Mouse (Mus musculus) gastrocnemius, adult 18-20 months (tissue): ENCODE data around the gene Dlg2. TPM values are rescaled to one million over a fixed set of nuclear protein-coding genes. Genes with fewer than 3 reads are reported as not detected.

ENCODE experiments used
- DNase-seq: peaks from one replicate; pipeline ENCODE4 v3.0.0; 2021; ENCODE audit warnings: low spot score
- total RNA-seq, 2 experiments: library from RNA; stranded (reverse); gene quantifications; 2 replicates each; pipeline ENCODE4 v1.2.3; 2021

Dlg2 gene
- total RNA-seq, 2 experiments from 2014 or later = 0.50 to 1.5 TPM

GRCm38 (mm10) chr7:90539481-90540402, 63.3 kb downstream of the Dlg2 start:
- no peak for DNase-seq

DNA sequence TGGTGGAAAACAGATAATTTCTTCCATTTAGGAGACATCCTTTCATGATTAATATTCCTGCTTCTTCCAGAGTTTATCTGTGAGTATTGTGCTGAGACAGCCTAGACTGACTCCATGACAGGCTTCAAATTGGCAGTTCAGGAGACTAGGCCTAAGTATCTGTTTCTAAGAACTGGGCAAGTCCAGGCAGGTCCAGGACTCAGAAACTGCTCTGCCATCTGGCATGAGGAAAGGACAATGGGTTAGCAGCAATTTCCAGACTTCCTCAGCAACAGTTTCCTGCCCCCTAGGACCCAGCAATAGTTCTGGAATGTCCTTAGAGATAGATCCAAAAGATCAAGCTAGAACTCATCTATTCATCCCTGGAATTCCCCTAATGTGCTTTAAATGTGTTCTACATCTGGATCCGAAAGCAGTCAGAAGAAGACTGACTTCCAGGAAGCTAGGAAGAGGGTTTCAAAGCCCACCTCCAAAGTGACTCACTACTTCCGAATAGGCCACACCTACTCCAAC, 64.4 kb downstream of the Dlg2 start:
- no peak for DNase-seq

GRCm38 (mm10) chr7:90553399-90553798, 76.9 kb downstream of the Dlg2 start:
- no peak for DNase-seq

DNA sequence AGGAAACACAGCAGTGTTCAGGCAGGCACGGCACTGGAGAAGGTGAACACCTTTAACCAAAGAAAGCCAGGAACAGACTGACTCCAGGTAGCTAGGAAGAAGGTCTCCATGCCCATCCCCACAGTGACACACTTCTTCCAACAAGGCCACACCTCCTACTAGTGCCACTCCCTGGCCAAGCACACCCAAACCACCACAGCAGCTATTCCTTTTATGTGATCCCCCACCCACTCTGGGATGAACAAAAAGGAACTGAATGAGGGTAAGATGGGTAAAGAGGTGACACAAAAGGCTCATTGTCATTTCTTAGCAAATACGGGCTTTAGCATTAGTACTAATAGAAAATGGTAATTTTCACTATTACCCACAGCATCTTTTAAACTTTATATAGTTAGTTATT, 77.9 kb downstream of the Dlg2 start:
- no peak for DNase-seq

GRCm38 (mm10) chr7:90569130-90569529, 92.7 kb downstream of the Dlg2 start:
- no peak for DNase-seq

DNA sequence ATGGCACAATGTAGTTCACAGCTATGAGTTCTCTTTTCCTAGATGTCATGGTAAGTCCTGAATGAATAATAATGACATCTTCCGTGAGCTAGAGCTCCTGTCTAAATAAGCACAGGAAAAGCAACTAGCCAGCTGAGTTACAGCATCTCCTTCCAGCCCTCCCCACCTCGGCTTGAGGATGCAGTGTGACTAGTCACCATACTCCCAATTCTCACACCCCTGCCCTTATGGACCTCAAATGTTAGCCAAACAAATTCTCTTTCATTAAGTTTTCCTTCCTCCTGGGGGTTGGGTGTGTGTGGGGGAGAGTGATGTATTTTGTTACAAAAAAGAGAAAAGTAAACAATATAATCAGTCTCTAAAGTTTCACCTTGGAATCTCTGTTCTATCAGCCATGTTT, 111.3 kb downstream of the Dlg2 start:
- no peak for DNase-seq

GRCm38 (mm10) chr7:90588318-90588717, 111.8 kb downstream of the Dlg2 start:
- DNase-seq = no peak

DNA sequence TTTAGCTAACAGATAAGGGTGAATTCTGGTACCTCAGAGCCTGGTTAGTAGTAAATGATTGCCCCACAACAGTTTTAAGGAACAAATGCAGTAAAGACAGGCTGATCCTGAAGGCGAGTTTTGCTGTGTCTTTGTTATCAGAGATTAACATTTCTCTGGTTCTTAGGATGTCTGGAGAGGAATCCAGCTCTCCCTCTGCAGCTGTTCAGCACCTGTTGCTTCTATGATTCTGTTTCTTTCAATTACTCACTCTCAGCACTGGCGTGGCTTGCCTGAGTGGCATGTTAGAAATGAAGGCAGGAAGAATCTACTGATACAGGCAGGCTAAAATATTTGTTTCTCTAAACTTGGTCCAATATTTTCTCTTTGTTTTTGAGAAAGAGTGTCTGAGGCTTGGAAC, 133.3 kb downstream of the Dlg2 start:
- no peak for DNase-seq

GRCm38 (mm10) chr7:90630546-90630945, 154.1 kb downstream of the Dlg2 start:
- no peak for DNase-seq

DNA sequence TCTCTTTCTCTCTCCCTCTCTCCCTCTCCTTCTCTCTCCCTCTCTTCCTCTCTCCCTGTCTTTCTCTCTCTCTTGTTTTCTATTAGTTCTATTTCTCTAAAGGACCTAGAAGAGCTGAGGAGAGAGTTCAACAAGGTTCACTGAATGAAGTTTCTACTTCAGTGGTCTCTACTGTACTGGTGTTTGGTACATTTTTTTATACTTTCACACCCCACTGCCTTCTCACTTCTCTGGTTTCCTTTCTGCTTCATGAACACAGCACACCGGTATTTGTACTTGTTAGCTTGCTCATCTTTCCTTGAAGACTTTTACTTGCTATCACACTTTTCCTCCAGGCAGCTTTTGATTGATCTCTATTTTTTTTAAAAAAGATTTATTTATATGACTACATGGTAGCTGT, 173.0 kb downstream of the Dlg2 start:
- no peak for DNase-seq

DNA sequence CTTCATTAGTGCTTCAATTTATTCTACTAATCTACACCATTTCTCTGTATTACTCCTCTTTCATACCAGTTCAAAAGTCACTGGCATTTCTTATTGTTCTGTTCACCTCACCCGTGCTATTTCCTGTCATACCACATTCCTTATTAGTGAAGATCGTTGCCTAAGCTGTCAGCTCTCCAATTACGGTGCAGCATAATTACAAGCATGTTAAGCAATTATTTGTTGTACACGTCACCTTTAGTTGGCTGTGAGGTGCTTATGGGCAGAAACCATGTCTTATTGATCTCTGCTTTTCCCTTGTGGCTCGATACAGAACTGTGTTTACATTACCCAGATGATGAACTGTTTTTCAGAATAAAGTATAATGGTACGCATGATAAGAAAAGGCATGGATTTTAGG, 174.7 kb downstream of the Dlg2 start:
- DNase-seq = no peak

DNA sequence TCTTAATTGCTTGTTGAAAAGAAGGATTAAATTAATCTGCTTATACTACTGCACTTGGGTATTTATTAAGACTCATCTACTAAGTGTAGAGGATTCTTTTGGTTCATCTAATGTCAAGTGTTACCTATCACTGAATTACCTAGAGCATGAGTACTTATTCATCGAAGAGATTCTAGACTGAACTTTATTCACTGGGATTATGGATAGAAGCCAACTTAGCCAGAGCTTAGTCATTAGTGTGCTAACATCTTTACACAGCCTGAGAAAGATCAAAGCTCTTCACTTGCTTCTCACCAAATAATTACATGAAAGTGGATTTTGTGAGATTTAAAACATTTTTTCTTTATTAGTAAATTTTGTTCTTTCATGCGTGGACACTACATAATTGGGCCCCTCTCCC, 175.1 kb downstream of the Dlg2 start:
- DNase-seq = no peak

DNA sequence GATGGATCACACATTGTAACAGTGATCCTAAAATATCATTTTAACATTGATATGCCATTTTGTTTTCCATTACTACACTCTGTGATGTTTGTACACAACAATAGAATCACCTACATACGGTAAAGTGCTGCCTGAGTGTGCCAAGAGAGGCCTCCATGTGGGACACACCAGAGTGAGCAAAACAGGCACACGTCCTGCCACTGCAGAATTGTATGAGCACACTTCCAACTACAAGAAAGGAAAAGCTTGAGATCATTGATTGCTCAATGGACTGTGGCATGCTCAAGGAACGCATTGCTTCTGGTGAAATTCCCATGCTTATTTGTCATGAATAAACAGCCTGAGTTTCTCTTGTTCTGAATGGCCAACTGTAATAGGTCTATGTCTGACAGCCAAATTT, 182.1 kb downstream of the Dlg2 start:
- no peak for DNase-seq

- no peak for DNase-seq
Observed at GRCm38 (mm10) chr7:90694050-90694449, 217.6 kb downstream of the Dlg2 start.

- no peak for DNase-seq
Observed at GRCm38 (mm10) chr7:90696181-90696950, 219.9 kb downstream of the Dlg2 start.

DNA sequence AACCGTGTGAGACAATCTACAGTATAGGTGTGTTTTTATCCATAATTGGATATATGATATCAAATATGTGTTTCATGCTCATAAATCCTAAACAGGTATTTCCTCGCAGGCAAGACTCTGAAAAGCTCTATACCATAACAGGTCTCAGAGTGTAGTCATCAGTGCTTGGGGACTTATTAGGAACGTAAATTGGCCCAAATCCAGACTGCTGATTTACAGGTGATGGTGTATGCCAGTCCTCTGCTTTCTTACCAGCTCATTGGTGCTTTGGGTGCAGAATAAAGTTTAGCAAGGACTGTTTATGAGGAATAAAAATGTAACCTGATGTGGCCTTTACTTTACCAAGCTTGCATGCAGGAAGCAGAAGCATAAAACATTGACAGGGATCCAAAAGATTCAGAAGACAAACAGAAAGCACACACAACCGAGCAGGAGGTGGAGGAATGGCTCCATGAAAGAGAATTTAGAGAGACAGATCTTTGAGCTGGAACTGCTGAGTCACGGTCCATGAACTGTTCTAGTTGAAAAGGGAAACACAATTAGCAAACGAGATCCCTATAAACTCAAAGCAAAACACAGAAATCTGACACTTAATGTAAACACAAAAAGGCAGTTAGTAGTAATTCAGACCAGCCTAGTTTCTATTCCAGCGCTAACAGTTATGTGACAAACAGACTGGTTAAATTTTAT, 226.8 kb downstream of the Dlg2 start:
- no peak for DNase-seq

DNA sequence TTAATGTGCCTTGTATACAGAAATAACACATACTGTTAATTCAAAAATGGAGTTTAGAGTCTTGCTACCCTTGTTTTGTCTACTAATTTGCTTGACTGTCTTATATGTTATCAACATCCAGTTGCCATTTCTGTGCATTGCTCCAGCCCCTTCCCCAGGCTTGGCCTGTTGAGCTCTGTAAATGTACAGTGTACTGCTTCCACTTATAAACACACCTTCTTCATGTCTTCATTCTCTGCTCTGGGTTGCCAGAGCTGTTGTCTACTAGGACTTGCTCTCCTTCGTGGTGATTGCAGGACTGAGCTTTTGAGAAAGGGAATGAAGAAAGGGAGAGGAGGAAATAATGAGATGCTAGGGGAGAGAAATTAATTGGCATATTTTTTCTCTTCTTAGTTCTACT, 227.5 kb downstream of the Dlg2 start:
- no peak for DNase-seq

DNA sequence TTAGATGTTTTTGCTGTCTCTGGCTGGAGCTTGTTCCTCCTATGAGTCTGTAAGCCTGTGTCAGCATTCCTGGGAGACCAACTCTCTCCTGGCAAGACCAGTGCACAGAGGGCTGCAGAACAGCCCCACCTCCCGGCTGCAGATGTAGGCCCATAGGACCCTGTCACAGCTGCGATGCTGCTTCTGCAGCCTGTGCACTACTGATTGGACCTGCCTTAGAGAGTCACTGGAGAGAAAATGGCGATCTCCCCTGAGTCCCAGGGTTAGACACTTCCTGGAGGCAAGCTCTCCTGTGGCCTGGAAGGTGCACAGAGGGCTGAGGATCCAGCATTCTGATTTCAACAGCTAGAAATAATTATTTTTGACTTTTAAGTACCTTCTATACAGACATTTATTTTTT, 257.6 kb downstream of the Dlg2 start:
- DNase-seq = no peak

GRCm38 (mm10) chr7:90736369-90736768, 259.9 kb downstream of the Dlg2 start:
- DNase-seq = no peak

- no peak for DNase-seq
Observed at GRCm38 (mm10) chr7:90748636-90749035, 272.2 kb downstream of the Dlg2 start.

- DNase-seq = no peak
Observed at GRCm38 (mm10) chr7:90787945-90788344, 311.5 kb downstream of the Dlg2 start.

DNA sequence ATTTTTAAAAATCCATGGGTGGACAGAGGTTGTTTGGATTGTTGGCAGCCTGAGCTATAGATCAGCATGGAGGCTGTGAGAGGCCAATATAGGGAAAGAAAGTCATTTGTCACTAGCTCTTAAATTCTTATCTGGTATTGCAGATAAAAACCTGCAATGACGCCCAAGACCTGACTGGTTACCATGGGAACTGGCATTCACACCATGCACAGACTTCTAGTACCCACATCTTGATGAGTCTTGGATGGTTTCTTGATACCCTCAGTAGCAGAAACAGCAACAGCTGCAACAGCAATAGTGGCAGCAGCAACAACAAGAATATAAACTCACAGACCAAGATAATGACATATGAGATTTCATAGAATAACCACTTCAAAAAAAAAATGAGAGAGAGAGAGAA, 315.1 kb downstream of the Dlg2 start:
- no peak for DNase-seq
